Mouse (Mus musculus): ENCODE results near the gene Ucp1. TPM values are rescaled to one million over a fixed set of nuclear protein-coding genes. Genes with fewer than 3 reads are reported as not detected.
A peak's percentile ranks its signal among the peaks of the same experiment; 100 is the strongest.

Gene Ucp1
- total and polyA plus RNA-seq, 3 experiments: not detected

DNA sequence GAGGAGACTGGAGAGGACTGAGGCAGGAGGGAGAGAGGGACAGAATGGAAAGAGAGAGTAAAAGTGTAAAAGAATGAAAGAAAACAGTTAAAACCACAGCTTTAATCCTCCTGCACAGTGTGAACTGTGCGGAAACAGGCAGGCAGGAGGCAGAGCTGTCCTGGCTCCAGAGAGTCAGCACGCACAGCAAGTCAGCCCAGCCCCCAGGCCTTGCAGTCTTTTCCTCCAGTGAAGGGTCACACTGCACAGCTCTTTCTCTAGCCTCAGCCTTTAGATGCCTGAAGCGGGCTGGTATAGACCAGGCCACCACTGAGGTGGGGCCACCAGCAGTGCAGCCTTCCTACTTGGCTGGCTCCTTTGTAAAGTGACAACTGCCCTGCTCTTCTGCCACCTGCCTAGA lies 30.4 kb downstream of the Ucp1 start:
- TF ChIP-seq MAFK (IDR thresholded peaks at IDR 0.05; ENCODE audit: insufficient replicate concordance, low read length): no peak
- TF ChIP-seq MAX (IDR thresholded peaks at IDR 0.05; ENCODE audit: low read length): no peak
- TF ChIP-seq MEF2A (IDR thresholded peaks at IDR 0.05; ENCODE audit: borderline replicate concordance, low read depth, low read length): no peak
- TF ChIP-seq UBTF (IDR thresholded peaks at IDR 0.05; ENCODE audit: low read depth, low read length): no peak
- no peak for TF ChIP-seq POLR2AphosphoS2 (IDR thresholded peaks at IDR 0.05; ENCODE audit: low read depth, low read length)
- TF ChIP-seq PAX5 (IDR thresholded peaks at IDR 0.05; ENCODE audit: low read length): no peak
- no peak for TF ChIP-seq E2F4 (IDR thresholded peaks at IDR 0.05; ENCODE audit: insufficient replicate concordance, low read depth, low read length)
- no peak for TF ChIP-seq MYC (IDR thresholded peaks at IDR 0.05; ENCODE audit: low read depth, low read length)
- TF ChIP-seq JUN (IDR thresholded peaks at IDR 0.05; ENCODE audit: insufficient read depth, low read depth, low read length): no peak
- no peak for TF ChIP-seq ZNF384 (IDR thresholded peaks at IDR 0.05; ENCODE audit: low read depth, low read length)
- no peak for TF ChIP-seq RAD21 (IDR thresholded peaks at IDR 0.05; ENCODE audit: low read depth, low read length)
- Histone ChIP-seq H3K9me3 (replicated peaks; ENCODE audit: low read length) (no peaks in the 10 kb centered on the region), H3K27ac (ENCODE audit: insufficient read depth, low read depth) (no peak overlapping the region), H3K4me3 (replicated peaks in 1 of 3; ENCODE audit: low read depth in 2 of 3, low read length in 2 of 3, poor library complexity in 1 of 3) (no peak overlapping the region), H3K9ac (ENCODE audit: insufficient read depth, low read depth) (no peak overlapping the region), H3K36me3 (replicated peaks in 1 of 2; ENCODE audit: control insufficient read depth in 1 of 2, insufficient read depth in 1 of 2, low read length in 1 of 2) (peaks cover 33 to 64% of the 10 kb centered on the region in 2 experiments), H3K27me3 (replicated peaks) (no peaks in the 10 kb centered on the region), H3K4me1 (ENCODE audit: control insufficient read depth in 1 of 2, insufficient read depth in 2 of 2) (no peaks in the 10 kb centered on the region), H3K79me2 (replicated peaks; ENCODE audit: control insufficient read depth, extremely low read depth, insufficient read depth, poor library complexity, severe bottlenecking) (no peaks in the 10 kb centered on the region), H3K4me2 (ENCODE audit: insufficient read depth, low read depth, poor library complexity, severe bottlenecking) (no peak overlapping the region)
- DNase-seq (ENCODE audit: extremely low read depth): no peak
- dilution Hi-C loops (cut with MboI; ENCODE audit: extremely low pct_ligation_motif_present, extremely low pct_unique_long_range_greater_than_20kb, low sequenced_read_pairs): no loop called here
- in situ Hi-C loops (cut with MboI; ENCODE audit: low pct_ligation_motif_present, low pct_unique_long_range_greater_than_20kb, low sequenced_read_pairs): no loop called here

DNA sequence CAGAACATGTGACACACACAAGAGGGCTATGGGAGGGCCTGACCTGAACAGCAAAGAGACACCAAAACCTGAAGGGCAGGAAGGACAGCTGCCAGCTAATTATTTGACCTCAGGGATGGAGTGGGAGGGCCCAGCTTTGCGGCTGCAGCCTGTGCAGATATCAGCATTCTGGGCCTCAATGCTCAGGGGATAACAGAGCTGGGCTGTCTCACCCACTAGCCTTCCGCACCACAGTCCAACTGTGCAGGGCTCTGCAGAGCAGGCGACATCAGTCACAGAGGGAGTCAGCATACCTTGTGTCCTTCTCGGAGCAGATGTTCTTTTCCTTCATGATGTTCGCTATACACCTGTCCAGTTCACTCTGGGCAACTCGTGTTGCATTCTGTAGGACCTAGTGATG lies 32.2 kb downstream of the Ucp1 start:
- DNase-seq (ENCODE audit: extremely low read depth): no peak
- TF ChIP-seq KAT2A (IDR thresholded peaks at IDR 0.05; ENCODE audit: insufficient replicate concordance, low read length) (no peak), E2F4 (IDR thresholded peaks at IDR 0.05; ENCODE audit: insufficient replicate concordance, low read depth, low read length) (no peak), UBTF (IDR thresholded peaks at IDR 0.05; ENCODE audit: low read depth, low read length) (no peak)
- no peak overlapping the region for H3K27ac ChIP-seq (ENCODE audit: insufficient read depth, low read depth)
- no peak overlapping the region for H3K4me3 ChIP-seq (replicated peaks in 1 of 3; ENCODE audit: low read depth in 2 of 3, low read length in 2 of 3, poor library complexity in 1 of 3)
- H3K4me1 ChIP-seq (ENCODE audit: control insufficient read depth in 1 of 2, insufficient read depth in 2 of 2): no peaks in the 10 kb centered on the region
- H3K79me2 ChIP-seq (replicated peaks; ENCODE audit: control insufficient read depth, extremely low read depth, insufficient read depth, poor library complexity, severe bottlenecking): no peaks in the 10 kb centered on the region
- no peaks in the 10 kb centered on the region for H3K27me3 ChIP-seq (replicated peaks)
- dilution Hi-C loops (cut with MboI; ENCODE audit: extremely low pct_ligation_motif_present, extremely low pct_unique_long_range_greater_than_20kb, low sequenced_read_pairs): no loop called here
- H3K9me3 ChIP-seq (replicated peaks; ENCODE audit: low read length): no peaks in the 10 kb centered on the region
- H3K4me2 ChIP-seq (ENCODE audit: insufficient read depth, low read depth, poor library complexity, severe bottlenecking): no peak overlapping the region
- peaks cover 31 to 58% of the 10 kb centered on the region in 2 experiments for H3K36me3 ChIP-seq (replicated peaks in 1 of 2; ENCODE audit: control insufficient read depth in 1 of 2, insufficient read depth in 1 of 2, low read length in 1 of 2)
- in situ Hi-C loops (cut with MboI; ENCODE audit: low pct_ligation_motif_present, low pct_unique_long_range_greater_than_20kb, low sequenced_read_pairs): no loop called here
- no peak overlapping the region for H3K9ac ChIP-seq (ENCODE audit: insufficient read depth, low read depth)

DNA sequence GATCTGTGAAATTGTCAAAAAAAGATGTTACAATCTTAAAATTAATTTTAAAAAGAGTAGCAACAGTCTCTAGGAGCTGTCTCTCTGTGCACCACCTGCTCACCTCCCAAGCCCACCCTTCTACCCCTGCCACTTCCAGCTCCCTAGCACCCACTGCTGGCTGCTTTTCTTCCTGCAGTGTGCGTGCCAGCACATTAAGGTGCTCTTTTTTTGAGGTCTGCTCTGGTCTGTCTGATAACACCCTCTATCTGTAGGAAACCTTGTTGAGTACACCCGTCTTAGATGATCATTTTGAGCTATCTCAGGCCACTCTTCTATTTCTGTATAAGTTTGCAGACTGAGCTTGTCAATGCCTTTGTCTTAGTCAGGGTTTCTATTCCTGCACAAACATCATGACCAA lies 32.9 kb downstream of the Ucp1 start:
- H3K27ac ChIP-seq (ENCODE audit: insufficient read depth, low read depth): no peak overlapping the region
- no peak overlapping the region for H3K4me3 ChIP-seq (replicated peaks in 1 of 3; ENCODE audit: low read depth in 2 of 3, low read length in 2 of 3, poor library complexity in 1 of 3)
- H3K4me1 ChIP-seq (ENCODE audit: control insufficient read depth in 1 of 2, insufficient read depth in 2 of 2): no peaks in the 10 kb centered on the region
- no peak for DNase-seq (ENCODE audit: extremely low read depth)
- H3K9me3 ChIP-seq (replicated peaks; ENCODE audit: low read length): no peaks in the 10 kb centered on the region
- H3K36me3 ChIP-seq (replicated peaks in 1 of 2; ENCODE audit: control insufficient read depth in 1 of 2, insufficient read depth in 1 of 2, low read length in 1 of 2): peaks cover 30 to 59% of the 10 kb centered on the region in 2 experiments
- no peaks in the 10 kb centered on the region for H3K27me3 ChIP-seq (replicated peaks)
- TF ChIP-seq POLR2AphosphoS2 (IDR thresholded peaks at IDR 0.05; ENCODE audit: low read depth, low read length): no peak
- no peak for TF ChIP-seq CHD2 (IDR thresholded peaks at IDR 0.05; ENCODE audit: low read length)
- TF ChIP-seq RAD21 (IDR thresholded peaks at IDR 0.05; ENCODE audit: low read depth, low read length): peak; percentile 4
- TF ChIP-seq PAX5 (IDR thresholded peaks at IDR 0.05; ENCODE audit: low read length): no peak
- TF ChIP-seq CTCF (conservative IDR thresholded peaks at IDR 0.05 in 1 of 2, IDR thresholded peaks at IDR 0.05 in 1 of 2; ENCODE audit: low read depth in 2 of 2, low read length in 2 of 2): peak in 1 of 2 experiments; percentile 45; a peak in 2 of 4 replicates
- peak; percentile 35 for TF ChIP-seq SMC3 (IDR thresholded peaks at IDR 0.05; ENCODE audit: low read depth, low read length)
- TF ChIP-seq ZNF384 (IDR thresholded peaks at IDR 0.05; ENCODE audit: low read depth, low read length): no peak
- H3K79me2 ChIP-seq (replicated peaks; ENCODE audit: control insufficient read depth, extremely low read depth, insufficient read depth, poor library complexity, severe bottlenecking): no peaks in the 10 kb centered on the region
- in situ Hi-C loops (cut with MboI; ENCODE audit: low pct_ligation_motif_present, low pct_unique_long_range_greater_than_20kb, low sequenced_read_pairs) (no loop called here), dilution Hi-C loops (cut with MboI; ENCODE audit: extremely low pct_ligation_motif_present, extremely low pct_unique_long_range_greater_than_20kb, low sequenced_read_pairs) (no loop called here)
- no peak overlapping the region for H3K4me2 ChIP-seq (ENCODE audit: insufficient read depth, low read depth, poor library complexity, severe bottlenecking)
- no peak overlapping the region for H3K9ac ChIP-seq (ENCODE audit: insufficient read depth, low read depth)
